Mouse (Mus musculus) myocyte (in vitro differentiated cells): ENCODE measurements at regions not wholly inside any gene's neighbourhood (a gene's known extent, or its start where the extent isn't known, plus 50 kb on each side); places are given as distances from the start of the nearest gene placed in this dataset.

Experiments
- CEBPB ChIP-seq: IDR thresholded peaks from 2 replicates; pipeline ENCODE4 v1.6.1; 2011; ENCODE audit warnings: mild to moderate bottlenecking, moderate library complexity; ENCODE audit not compliant: poor library complexity, insufficient read depth, severe bottlenecking
- MYOG ChIP-seq, 3 experiments: IDR thresholded peaks; one replicate each; pipeline ENCODE4 v1.6.1; 2011; ENCODE audit warnings: control low read depth in 2 of 3, low read depth in 2 of 3, mild to moderate bottlenecking in 2 of 3; ENCODE audit not compliant: insufficient read length in 2 of 3, control insufficient read depth in 1 of 3, insufficient read depth in 1 of 3
- POLR2A ChIP-seq: IDR thresholded peaks from one replicate; pipeline ENCODE4 v1.6.1; 2011; ENCODE audit warnings: low read depth, mild to moderate bottlenecking, control low read depth, moderate library complexity; ENCODE audit not compliant: insufficient read length
- TCF12 ChIP-seq: IDR thresholded peaks from one replicate; pipeline ENCODE4 v1.6.1; 2011; ENCODE audit warnings: mild to moderate bottlenecking, control low read depth; ENCODE audit not compliant: poor library complexity, insufficient read depth, severe bottlenecking

DNA sequence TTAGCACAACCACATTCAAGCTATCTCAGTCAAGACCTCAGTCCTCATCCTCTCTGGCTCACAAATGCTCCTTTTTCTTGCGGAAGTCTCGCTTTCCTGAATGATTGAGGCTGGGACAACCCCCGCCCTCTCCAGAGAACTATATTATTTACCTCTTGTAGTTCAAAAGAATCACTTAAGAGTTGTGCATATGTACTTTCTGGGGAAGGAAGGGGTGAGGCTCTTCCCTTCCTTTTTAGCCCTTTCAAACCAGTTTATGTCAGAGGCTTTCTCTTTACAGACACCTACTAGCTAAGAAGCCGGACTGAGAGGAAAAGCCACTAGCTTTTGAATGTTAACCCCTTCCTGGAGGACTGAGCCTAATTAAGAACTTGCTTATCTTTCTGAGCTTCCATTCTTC is 98.4 kb upstream of the 4933415F23Rik start:
- no peak for TF ChIP-seq POLR2A
- TF ChIP-seq MYOG (IDR thresholded peaks at IDR 0.05; ENCODE audit: control insufficient read depth in 1 of 3, insufficient read depth in 1 of 3, insufficient read length in 2 of 3, low read depth in 2 of 3) = no peak
- no peak for TF ChIP-seq TCF12
- TF ChIP-seq CEBPB = no peak
